Mouse (Mus musculus): Measurements from ENCODE around the gene Enpp4.

Enpp4 gene

DNA sequence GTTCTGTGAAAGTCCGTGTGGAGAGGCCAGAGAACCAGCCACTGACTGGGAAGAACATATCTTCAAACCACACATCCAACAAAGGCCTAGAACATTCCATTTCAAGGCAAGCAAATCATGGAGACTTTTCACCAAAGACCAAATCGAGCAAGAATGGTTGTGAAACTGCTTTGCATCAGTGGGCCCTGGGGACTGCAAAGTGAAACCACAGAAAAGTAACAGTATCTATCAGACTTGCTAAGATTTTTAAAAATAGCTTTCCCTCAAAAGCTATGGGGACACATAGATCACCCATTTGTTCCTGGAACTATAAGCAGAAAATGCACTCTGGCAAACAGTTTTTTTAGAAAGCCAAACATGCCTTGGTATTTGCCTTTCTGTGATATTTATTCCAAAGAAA is 14.7 kb downstream of the Enpp4 start:
- no peak for DNase-seq

DNA sequence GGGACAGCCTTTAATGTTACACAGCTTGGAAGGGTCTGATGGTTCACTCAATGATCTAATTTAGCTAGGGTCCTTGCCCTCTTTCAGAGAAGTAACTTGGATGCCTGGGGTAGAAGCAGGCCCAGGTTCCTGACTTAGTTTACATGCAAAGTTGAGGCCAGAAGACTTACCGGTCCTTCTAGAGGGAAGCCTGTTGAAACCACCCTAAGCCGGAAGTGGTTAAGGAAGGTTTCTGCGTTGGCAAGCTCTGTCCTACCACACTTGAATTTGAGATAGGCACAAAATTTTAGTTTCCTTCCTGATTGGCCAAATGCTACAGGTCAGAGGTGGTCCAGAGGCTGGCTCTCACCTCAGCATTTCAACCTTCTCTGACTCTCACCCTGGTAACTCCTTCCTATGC is 17.4 kb downstream of the Enpp4 start:
- DNase-seq: no peak

DNA sequence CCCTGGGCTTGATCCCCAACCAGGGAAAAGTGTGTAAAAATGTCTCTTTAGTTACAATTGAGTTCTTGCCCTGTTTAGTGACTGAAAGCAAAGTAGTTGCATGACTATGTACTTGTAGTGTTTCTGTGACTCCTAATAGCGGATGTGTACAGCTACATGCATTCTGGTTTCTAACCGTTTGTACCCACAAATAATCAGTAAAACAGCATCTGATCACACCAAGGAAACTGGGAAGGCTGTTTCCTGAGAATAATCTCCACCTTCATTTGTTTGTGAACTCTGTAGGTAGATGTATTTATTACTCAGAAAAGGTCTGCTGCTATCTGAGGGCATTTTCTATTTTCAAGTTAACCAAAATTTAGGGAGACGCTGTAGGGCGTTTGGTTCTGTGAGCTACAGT is 22.5 kb downstream of the Enpp4 start:
- DNase-seq: no peak

- peak; percentile 83 to 86 for DNase-seq
These were observed 26.8 kb downstream of the Enpp4 start, which contains the start of gene Enpp5 for GRCm38 (mm10) chr17:44078631-44079350. TSS of gene Enpp5 (plus strand) at chr17:44078813.

GRCm38 (mm10) chr17:44077843-44078160 is 27.8 kb downstream of the Enpp4 start:
- DNase-seq: no peak

GRCm38 (mm10) chr17:44077146-44077842 is 28.3 kb downstream of the Enpp4 start:
- DNase-seq: no peak

- DNase-seq: peak in 1 of 2 experiments; percentile 27
These were observed 29.4 kb downstream of the Enpp4 start for GRCm38 (mm10) chr17:44076051-44076680.

DNA sequence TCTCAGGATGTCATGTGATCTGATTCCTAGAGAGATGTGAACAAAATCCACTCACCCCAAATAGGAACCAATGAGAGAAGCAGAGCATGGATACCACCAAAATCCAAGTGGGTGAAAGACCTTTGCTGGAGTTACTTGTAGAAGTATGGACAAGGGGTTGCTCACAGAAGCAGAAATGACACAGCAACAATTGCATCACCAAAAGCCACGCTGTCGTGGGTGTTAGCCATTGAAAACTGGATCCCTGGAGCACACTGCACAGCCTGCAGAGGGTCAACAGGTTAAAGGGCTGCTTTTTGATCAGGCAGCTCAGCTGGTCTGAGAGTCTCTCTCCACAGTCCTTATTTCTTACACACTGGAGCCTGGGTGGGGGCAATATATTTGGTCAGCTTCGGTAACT is 30.0 kb downstream of the Enpp4 start:
- no peak for DNase-seq

DNA sequence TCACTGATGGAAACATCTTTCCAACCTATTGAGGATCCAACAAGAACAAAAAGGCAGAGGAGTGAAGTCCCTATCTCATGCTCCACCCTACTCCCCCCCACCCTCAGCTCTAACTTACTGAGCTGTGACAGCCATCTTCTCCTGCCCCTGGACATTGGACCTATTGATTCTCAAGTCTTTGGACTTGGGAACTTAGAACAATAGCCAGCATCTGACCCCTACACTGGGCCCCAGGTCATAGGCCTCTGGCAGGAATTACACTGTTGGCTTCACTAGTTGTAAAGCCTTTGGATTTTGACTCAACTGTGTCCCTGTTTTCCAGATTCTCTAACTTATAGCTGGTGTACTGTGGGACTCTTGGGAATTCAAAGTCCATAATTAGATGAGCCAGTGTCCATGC is 33.9 kb downstream of the Enpp4 start:
- DNase-seq: no peak

DNA sequence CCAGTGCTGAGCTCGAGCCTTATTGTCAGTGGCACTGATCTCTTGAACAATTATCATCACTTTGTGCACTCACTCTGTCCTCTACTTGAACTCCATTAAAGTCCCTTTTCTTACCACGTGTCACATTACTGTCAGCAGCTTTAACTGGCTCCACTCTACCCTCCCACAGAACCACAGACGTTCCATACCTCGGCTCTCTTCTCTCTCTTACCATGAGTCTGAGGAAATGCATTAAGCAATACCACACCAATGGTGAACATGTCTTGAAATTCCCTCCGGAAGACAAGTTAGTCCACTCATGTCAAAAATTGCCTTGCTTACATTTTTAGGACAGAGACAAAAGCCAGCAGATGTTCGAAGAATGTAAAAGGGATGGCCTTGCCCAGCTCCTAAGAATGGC is 36.7 kb downstream of the Enpp4 start:
- no peak for DNase-seq

DNA sequence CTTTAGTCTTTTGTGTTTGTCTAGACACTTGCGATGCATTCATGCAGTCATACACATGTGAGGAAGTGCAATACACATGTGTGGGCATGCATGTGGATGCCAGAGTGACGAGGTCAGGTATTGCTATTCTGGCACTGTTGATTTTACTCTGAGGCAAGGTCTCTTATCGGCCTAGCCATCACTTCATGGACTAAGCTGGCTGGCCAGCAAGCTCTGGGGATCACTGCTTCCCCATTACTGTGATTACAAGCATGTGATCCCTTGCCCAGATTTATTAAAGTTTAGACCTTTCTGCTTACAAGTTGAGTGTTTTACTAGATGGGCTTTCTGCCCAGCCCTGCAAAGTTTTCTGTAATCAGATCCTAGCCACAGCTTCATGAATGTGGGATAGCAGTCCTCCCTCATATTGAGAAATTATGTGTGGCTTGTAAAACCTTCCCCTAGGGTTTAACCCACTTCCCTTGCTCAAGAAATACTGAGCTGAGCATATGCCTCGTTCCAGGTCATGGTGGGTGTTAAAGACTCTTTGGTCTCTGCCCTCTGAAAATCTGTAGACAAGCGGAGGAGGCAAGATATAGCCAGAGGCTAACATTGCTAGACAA is 44.2 kb downstream of the Enpp4 start:
- no peak for DNase-seq

DNA sequence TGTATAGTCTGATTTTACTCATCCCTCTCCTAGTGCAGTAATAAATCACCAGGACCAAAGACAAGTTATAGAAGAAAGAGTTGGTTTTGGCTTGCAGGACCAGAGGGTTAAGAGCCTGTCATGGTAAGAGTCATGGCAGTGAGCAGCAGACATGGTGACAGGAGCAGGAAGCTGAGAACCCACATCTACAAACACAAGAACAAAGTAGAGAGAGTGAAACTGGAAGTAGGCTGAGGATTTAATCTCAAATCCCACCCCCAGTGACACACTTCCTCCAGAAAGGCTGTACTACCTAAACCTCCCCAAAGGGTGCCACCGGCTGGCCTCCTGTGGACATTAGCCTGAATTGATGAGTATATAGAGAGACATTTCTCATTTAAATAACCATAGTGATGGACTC is 44.8 kb downstream of the Enpp4 start:
- DNase-seq: no peak

- no peak for DNase-seq
These were observed 47.5 kb downstream of the Enpp4 start for GRCm38 (mm10) chr17:44058145-44058544.

DNA sequence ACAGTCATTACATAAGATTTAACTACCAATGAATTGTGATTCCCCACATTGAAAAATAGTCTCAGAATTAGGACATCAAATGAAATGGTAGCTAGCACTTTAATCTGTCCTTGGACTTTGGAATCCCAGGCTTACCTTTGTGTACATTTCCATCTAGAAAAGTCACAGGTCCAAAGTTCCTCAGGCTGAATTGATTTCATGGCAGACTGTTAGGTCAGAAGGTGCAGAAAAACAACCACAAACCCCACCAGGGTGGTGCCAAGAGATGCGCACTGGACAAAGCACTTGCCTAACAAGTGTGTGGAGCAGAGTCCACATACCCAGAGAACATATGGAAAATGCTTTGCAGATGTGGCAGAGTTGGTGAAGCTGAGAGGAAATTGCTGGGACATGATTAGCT is 48.5 kb downstream of the Enpp4 start:
- DNase-seq: no peak

DNA sequence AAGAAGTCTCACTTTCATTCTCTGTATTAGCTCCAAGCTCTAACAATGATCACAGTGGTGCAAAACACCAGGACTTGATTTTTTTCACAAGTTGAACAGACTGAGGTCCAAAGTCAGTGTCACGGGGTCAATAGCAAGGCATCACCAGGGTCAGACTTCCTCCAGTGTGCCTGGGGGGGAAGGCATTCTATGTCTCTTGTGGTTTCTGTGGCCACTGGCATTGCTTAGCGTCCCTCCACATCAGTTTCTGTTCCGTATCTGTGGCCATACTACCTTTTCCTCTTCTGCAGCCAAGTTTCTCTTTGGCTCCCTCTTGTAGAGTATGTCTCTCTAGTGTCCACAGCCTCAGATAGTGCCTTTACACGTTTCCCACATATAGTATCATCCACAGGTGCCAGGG is 52.2 kb downstream of the Enpp4 start:
- peak in 1 of 2 experiments; percentile 16 for DNase-seq
